Mouse (Mus musculus) E14TG2a.4 (cell line): ENCODE measurements around the gene Rras2.
A peak's percentile ranks its signal among the peaks of the same experiment; 100 is the strongest.

Source experiments
- H3K27me3 ChIP-seq: 2 replicates; pipeline ENCODE4 v1.6.1; 2014; ENCODE audit warnings: low read length, control low read depth; ENCODE audit not compliant: insufficient read depth
- H3K36me3 ChIP-seq: 2 replicates; pipeline ENCODE4 v1.6.1; 2014; ENCODE audit warnings: low read length, control low read depth; ENCODE audit not compliant: insufficient read depth
- H3K4me1 ChIP-seq: replicated peaks from 2 replicates; pipeline ENCODE4 v1.6.1; 2014; ENCODE audit warnings: low read depth, low read length, control low read depth
- H3K4me3 ChIP-seq: replicated peaks from 2 replicates; pipeline ENCODE4 v1.5.1; 2014; ENCODE audit warnings: mild to moderate bottlenecking, low read length
- H3K9me3 ChIP-seq: 2 replicates; pipeline ENCODE4 v1.6.1; 2014; ENCODE audit warnings: low read length, control low read depth
- CTCF ChIP-seq: conservative IDR thresholded peaks from 2 replicates; pipeline ENCODE4 v1.5.1; 2014; ENCODE audit warnings: low read length
- NANOG ChIP-seq: IDR thresholded peaks from 2 replicates; pipeline ENCODE4 v1.6.1; 2014; ENCODE audit warnings: borderline replicate concordance, low read length, mixed read lengths
- POU5F1 ChIP-seq: IDR thresholded peaks from 2 replicates; pipeline ENCODE4 v1.6.1; 2014; ENCODE audit warnings: low read length, borderline replicate concordance

Gene Rras2

GRCm38 (mm10) chr7:114145841-114146240 is 28.3 kb upstream of the Rras2 start:
- H3K4me3 ChIP-seq: no peak overlapping the region
- no peaks in the 10 kb centered on the region for H3K27me3 ChIP-seq
- no peak for TF ChIP-seq NANOG
- TF ChIP-seq POU5F1: no peak
- TF ChIP-seq CTCF: no peak

DNA sequence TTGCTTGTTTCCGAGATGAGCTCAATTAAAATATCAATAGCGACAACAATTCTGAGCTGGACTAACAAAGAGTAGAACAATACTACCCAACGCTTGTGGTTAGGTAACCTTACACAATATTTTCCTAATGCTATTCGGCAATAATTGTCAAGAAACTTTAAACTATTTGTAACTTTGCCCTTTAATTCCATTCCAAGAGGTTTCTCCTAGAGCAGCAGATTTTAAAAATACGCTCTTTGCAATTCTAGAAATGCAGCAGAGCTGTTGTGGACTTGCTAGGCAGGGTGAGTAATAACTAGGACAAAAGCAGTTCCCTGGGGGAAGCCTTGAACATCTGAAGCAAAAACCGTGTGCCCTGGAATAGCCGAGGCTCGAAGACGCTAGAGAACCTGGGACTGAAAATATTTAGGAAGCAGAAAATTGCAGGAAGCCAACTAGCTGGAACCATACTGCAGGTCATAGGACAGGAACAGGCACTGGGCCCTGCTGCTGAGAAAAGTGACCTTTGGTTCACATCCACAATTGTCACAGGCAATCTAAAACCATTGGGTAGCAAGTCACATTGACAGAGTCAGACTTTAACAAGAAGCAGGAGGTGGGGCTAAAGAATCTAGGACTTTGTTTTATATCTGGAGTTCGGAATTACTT is 24.7 kb upstream of the Rras2 start:
- H3K36me3 ChIP-seq: no peaks in the 10 kb centered on the region
- TF ChIP-seq NANOG: no peak
- no peak for TF ChIP-seq CTCF
- no peak for TF ChIP-seq POU5F1
- H3K4me3 ChIP-seq: no peak overlapping the region
- 0 out of 2 replicates have a peak, but pooled peaks cover 3% of the 10 kb centered on the region for H3K9me3 ChIP-seq
- H3K27me3 ChIP-seq: peaks cover 8% of the 10 kb centered on the region; the same call in 1 of the 2 replicates
- H3K4me1 ChIP-seq: peaks cover 19% of the 10 kb centered on the region

More at GRCm38 (mm10) chr7:114145841-114146240, 28.3 kb upstream of the Rras2 start:
- H3K36me3 ChIP-seq: no peaks in the 10 kb centered on the region
- H3K4me1 ChIP-seq: peaks cover 4% of the 10 kb centered on the region
- H3K9me3 ChIP-seq: peaks cover 3% of the 10 kb centered on the region; the same call in 1 of the 2 replicates

GRCm38 (mm10) chr7:114140026-114140425 is 22.4 kb upstream of the Rras2 start:
- Histone ChIP-seq H3K4me3 (no peak overlapping the region), H3K27me3 (peaks cover 8% of the 10 kb centered on the region; the same call in 1 of the 2 replicates), H3K4me1 (peaks cover 25% of the 10 kb centered on the region), H3K9me3 (no peaks in the 10 kb centered on the region), H3K36me3 (no peaks in the 10 kb centered on the region)
- TF ChIP-seq POU5F1 (no peak), CTCF (no peak), NANOG (no peak)

DNA sequence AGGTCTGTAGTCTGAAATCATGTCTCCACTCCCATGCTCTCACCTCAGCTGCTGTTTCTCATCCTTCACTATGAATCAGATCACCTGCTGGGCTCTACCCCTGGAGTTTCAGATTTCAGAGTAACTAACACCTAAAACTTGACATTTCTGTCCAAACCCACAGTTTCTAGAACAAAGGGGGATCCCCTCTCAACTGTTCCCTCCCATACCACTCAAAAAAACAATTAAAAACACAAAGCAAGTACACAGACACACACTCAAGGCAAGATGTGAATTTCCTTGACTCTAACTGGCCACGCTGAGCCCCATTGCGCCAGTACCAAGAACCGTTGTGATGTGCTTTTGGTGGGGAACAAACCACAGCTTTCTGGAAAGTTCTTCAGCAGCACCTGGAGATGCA is 21.8 kb upstream of the Rras2 start:
- no peaks in the 10 kb centered on the region for H3K9me3 ChIP-seq
- peaks cover 8% of the 10 kb centered on the region; the same call in 1 of the 2 replicates for H3K27me3 ChIP-seq
- H3K4me3 ChIP-seq: no peak overlapping the region
- peaks cover 31% of the 10 kb centered on the region for H3K4me1 ChIP-seq
- TF ChIP-seq POU5F1 (no peak), NANOG (no peak; the same call in 1 of the 2 replicates), CTCF (no peak)
- no peaks in the 10 kb centered on the region for H3K36me3 ChIP-seq

DNA sequence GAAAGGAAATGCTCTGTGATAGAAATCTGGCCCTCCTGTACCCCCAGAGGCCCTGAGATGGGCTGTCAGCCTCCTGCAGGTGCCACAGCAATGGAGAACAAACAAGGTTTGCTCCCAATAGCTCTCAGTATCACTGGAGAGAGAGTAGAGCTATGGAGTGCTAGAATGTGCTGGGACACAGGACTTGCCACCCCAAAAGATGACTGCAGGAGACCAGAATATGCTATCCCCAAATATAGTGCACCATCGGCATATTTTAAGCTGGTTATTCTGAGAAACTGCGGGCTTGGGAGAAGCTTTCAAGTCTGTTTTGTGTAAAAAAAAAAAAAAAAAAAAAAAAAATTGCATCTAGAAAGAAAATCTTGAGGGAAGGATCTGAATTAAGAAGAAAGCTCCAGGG is 20.7 kb upstream of the Rras2 start:
- H3K36me3 ChIP-seq: no peaks in the 10 kb centered on the region
- H3K9me3 ChIP-seq: no peaks in the 10 kb centered on the region
- no peak overlapping the region for H3K4me3 ChIP-seq
- peaks cover 8% of the 10 kb centered on the region; the same call in 1 of the 2 replicates for H3K27me3 ChIP-seq
- H3K4me1 ChIP-seq: peaks cover 41% of the 10 kb centered on the region
- TF ChIP-seq NANOG (no peak), POU5F1 (no peak)

- TF ChIP-seq NANOG (no peak), CTCF (no peak), POU5F1 (no peak)
- no peak overlapping the region for H3K4me3 ChIP-seq
These were observed 17.6 kb upstream of the Rras2 start for GRCm38 (mm10) chr7:114135166-114135565.

GRCm38 (mm10) chr7:114133957-114134356 is 16.4 kb upstream of the Rras2 start:
- peaks cover 8% of the 10 kb centered on the region; the same call in 1 of the 2 replicates for H3K27me3 ChIP-seq
- H3K9me3 ChIP-seq: no peaks in the 10 kb centered on the region
- H3K36me3 ChIP-seq: no peaks in the 10 kb centered on the region
- TF ChIP-seq POU5F1: no peak
- H3K4me1 ChIP-seq: peaks cover 36% of the 10 kb centered on the region
- 0 out of 2 replicates have a peak overlapping the region, but pooled peaks have one; percentile 2 for H3K4me3 ChIP-seq

More at GRCm38 (mm10) chr7:114135166-114135565, 17.6 kb upstream of the Rras2 start:
- no peaks in the 10 kb centered on the region for H3K36me3 ChIP-seq
- H3K4me1 ChIP-seq: peaks cover 47% of the 10 kb centered on the region
- H3K9me3 ChIP-seq: no peaks in the 10 kb centered on the region
- H3K27me3 ChIP-seq: peaks cover 8% of the 10 kb centered on the region; the same call in 1 of the 2 replicates

- H3K4me3 ChIP-seq: 0 out of 2 replicates have a peak overlapping the region, but pooled peaks have one; percentile 3
- no peak for TF ChIP-seq POU5F1
These were observed 14.7 kb upstream of the Rras2 start for GRCm38 (mm10) chr7:114132316-114132715.

DNA sequence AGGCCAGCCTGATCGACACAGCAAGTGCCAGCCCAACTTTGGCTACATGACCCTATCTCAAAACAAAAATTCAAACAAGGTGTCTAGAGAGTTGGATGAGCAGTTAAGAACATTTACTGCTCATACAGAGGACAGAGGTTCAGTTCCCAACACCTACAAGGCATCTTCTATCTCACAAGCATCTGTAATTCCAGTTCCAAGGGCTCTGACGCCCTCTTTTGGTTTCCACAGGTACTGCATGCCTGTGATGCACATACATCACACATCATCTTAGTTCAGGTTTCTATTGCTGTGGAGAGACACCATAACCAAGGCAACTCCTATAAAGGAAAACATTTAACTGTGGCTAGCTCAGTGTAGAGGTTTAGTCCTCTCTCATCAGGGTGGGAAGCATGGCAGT is 11.7 kb upstream of the Rras2 start:
- Histone ChIP-seq H3K36me3 (no peaks in the 10 kb centered on the region), H3K4me1 (peaks cover 22% of the 10 kb centered on the region), H3K27me3 (no peaks in the 10 kb centered on the region), H3K9me3 (no peaks in the 10 kb centered on the region), H3K4me3 (no peak overlapping the region)
- TF ChIP-seq CTCF (peak; percentile 90), NANOG (no peak), POU5F1 (no peak)

More at GRCm38 (mm10) chr7:114132316-114132715, 14.7 kb upstream of the Rras2 start:
- no peaks in the 10 kb centered on the region for H3K27me3 ChIP-seq
- H3K36me3 ChIP-seq: no peaks in the 10 kb centered on the region
- no peaks in the 10 kb centered on the region for H3K9me3 ChIP-seq
- H3K4me1 ChIP-seq: peaks cover 36% of the 10 kb centered on the region
